ENCODE assay signal across 20 mouse cellular contexts in the genomic region with DNA sequence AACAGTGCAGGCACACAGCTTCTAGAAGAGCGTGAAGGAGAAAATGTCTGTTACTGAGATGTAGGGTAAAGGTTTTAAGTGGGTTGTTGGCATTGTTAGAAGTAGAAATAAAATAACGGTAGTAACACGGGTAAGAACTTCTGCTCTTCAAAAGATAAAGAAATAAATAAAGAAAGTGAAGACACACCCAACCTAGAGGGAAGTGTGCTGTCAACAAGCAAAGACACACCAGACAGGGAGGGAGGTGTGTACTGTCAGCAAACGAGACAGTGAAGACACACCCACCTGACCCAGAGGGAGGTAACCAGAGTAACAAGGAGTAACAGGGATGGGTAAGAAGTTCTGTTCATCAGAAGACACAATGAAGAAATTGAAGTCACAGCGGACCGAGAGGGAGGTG. TPM values are rescaled to one million over a fixed set of nuclear protein-coding genes. Genes with fewer than 3 reads are reported as not detected.
"Had no signal": no experiment of that assay in that cellular context is flagged by ENCODE, and none has a peak within 500 bp of the region (broad histone marks: within the 10 kb centered on the region; RNA-seq: fewer than 3 reads in every experiment).

No protein-coding gene starts in this region.

- H3K9ac ChIP-seq: kidney, embryonic 15.5 days; liver, embryonic 14.5 days; liver, postnatal 0 days; lung, embryonic 14.5 days had no signal

- H3K4me3 ChIP-seq: kidney, embryonic 15.5 days; left cerebral cortex, adult 2 months; megakaryocyte, embryonic 14.5 days had no signal

- H3K27ac ChIP-seq: kidney, embryonic 15.5 days; left cerebral cortex, adult 2 months; liver, embryonic 14.5 days; macrophage; stomach, postnatal 0 days had no signal

- H3K9me3 ChIP-seq: kidney, embryonic 15.5 days; megakaryocyte, embryonic 14.5 days had no signal

- H3K36me3 ChIP-seq: kidney, embryonic 15.5 days had no signal

- DNase-seq: kidney, adult 11 months; kidney, adult 8-10 months; kidney, postnatal 10 days; kidney, postnatal 36 days; layer of hippocampus, postnatal 36 days; liver, postnatal 0 days; lung, embryonic 14.5 days; midbrain, embryonic 14.5 days; right cerebral cortex, postnatal 14 days; right cerebral cortex, postnatal 4 days; thymus, adult 2 months; thymus, postnatal 14 days; thymus, postnatal 4 days had no signal

- ATAC-seq: liver, postnatal 0 days; lung, postnatal 0 days had no signal

RNA-seq across cellular contexts. Expression of a gene that starts 6.5 kb away (rescaled TPM):
- polyA plus RNA-seq: macrophage had no signal
